Mouse (Mus musculus) testis, adult 10 weeks (tissue): ENCODE measurements around the gene Mettl23. TPM values are rescaled to one million over a fixed set of nuclear protein-coding genes. Genes with fewer than 3 reads are reported as not detected.

ENCODE experiments used
- polyA plus RNA-seq: library from polyadenylated mRNA; stranded (reverse); fragments of 350-450 nt; fragmentation: Illumina TruSeq; extraction: RNeasy Lipid Tissue Mini Kit (QIAGEN cat#74804); gene quantifications from one replicate; pipeline ENCODE4 v1.2.3, GENCODE M21; 2014; ENCODE audit warnings: low read depth, low replicate concordance

Mettl23 gene
- 40.9 TPM for polyA plus RNA-seq

GRCm38 (mm10) chr11:116843261-116844233 lies at the start of gene Mettl23, which contains the start of gene Jmjd6:
Mettl23 (plus strand) TSS chr11:116843278.
Jmjd6 (minus strand) TSS chr11:116843449.

GRCm38 (mm10) chr11:116827534-116828165 lies 15.4 kb upstream of the Mettl23 start, which contains the start of gene Mxra7:
Mxra7 (minus strand) TSS chr11:116828046.

GRCm38 (mm10) chr11:116852291-116852890 lies 9.3 kb downstream of the Mettl23 start, which contains the start of gene Mfsd11:
Mfsd11 (plus strand) TSS chr11:116852440.

GRCm38 (mm10) chr11:116852891-116853511 lies 9.9 kb downstream of the Mettl23 start, which contains the start of gene Srsf2:
Srsf2 (minus strand) TSS chr11:116853094.

Other genes with a start within 250 kb of the Mettl23 start
- gene Rhbdf2, start 216.3 kb upstream of the Mettl23 start, polyA plus RNA-seq, result not detected
- 1.3 TPM for gene Prcd, start 189.7 kb upstream of the Mettl23 start, polyA plus RNA-seq
- gene Cygb, start 189.0 kb upstream of the Mettl23 start, polyA plus RNA-seq, result 0.22 TPM
- gene St6galnac1, start 67.8 kb upstream of the Mettl23 start, polyA plus RNA-seq, result not detected
- gene Mxra7, start 15.2 kb upstream of the Mettl23 start, polyA plus RNA-seq, result 6.0 TPM
- gene Jmjd6, start 171 bp downstream of the Mettl23 start, polyA plus RNA-seq, result 42.2 TPM
- gene Mfsd11, start 9.2 kb downstream of the Mettl23 start, polyA plus RNA-seq, result 80.0 TPM
- gene Srsf2, start 9.8 kb downstream of the Mettl23 start, polyA plus RNA-seq, result 305 TPM
- not detected for gene Mgat5b, start 75.6 kb downstream of the Mettl23 start, polyA plus RNA-seq